Mouse (Mus musculus) heart, embryonic 13.5 days (tissue): Measurements from ENCODE around the gene Cldn19. TPM values are rescaled to one million over a fixed set of nuclear protein-coding genes. Genes with fewer than 3 reads are reported as not detected.
"Not testable (repeated sequence)": the region's sequence is repeated elsewhere in the genome, so short reads cannot be mapped to it uniquely, and the experiment has no call there.

Experiments used
- ATAC-seq: fragments of 200-750 bp; cut with Nextera tagmentation; 2 replicates; pipeline ENCODE4 v1.8.0; 2017; ENCODE audit warnings: moderate TSS enrichment; ENCODE audit not compliant: insufficient number of reproducible peaks, low FRiP score, low TSS enrichment; ENCODE audit errors: extremely low read depth
- H3K27ac ChIP-seq: fragments of 300-500 bp; sonication (generic); replicated peaks from 2 replicates; pipeline ENCODE4 v1.5.1; 2015; ENCODE audit warnings: moderate library complexity, mild to moderate bottlenecking, inconsistent platforms
- H3K27me3 ChIP-seq: fragments of 300-500 bp; sonication (generic); replicated peaks from 2 replicates; pipeline ENCODE4 v1.6.1; 2015; ENCODE audit warnings: mild to moderate bottlenecking, inconsistent platforms
- H3K36me3 ChIP-seq: fragments of 300-500 bp; sonication (generic); 2 replicates; pipeline ENCODE4 v1.6.1; 2015; ENCODE audit warnings: mild to moderate bottlenecking, inconsistent platforms
- H3K4me1 ChIP-seq: fragments of 300-500 bp; sonication (generic); 2 replicates; pipeline ENCODE4 v1.6.1; 2015; ENCODE audit warnings: inconsistent platforms
- H3K4me2 ChIP-seq: fragments of 300-500 bp; sonication (generic); 2 replicates; pipeline ENCODE4 v1.6.1; 2015; ENCODE audit warnings: inconsistent platforms, mild to moderate bottlenecking, moderate library complexity
- H3K4me3 ChIP-seq: fragments of 300-500 bp; sonication (generic); 2 replicates; pipeline ENCODE4 v1.5.1; 2015; ENCODE audit warnings: moderate library complexity, mild to moderate bottlenecking, inconsistent platforms
- H3K9ac ChIP-seq: fragments of 300-500 bp; sonication (generic); 2 replicates; pipeline ENCODE4 v1.6.1; 2015; ENCODE audit warnings: inconsistent platforms, mild to moderate bottlenecking, moderate library complexity
- H3K9me3 ChIP-seq: fragments of 300-500 bp; sonication (generic); 2 replicates; pipeline ENCODE4 v1.6.1; 2016; ENCODE audit warnings: inconsistent platforms
- WGBS: fragments of 180-500 bp; shearing (Covaris S2); methylation state at CpG from one replicate; pipeline ENCODE4 v1.1.7; 2015; ENCODE audit warnings: mixed read lengths; 5-methylcytosine and 5-hydroxymethylcytosine counted together
- polyA plus RNA-seq: library from polyadenylated mRNA; unstranded; fragments of >200 nt; fragmentation: Nextera tagmentation; extraction: Ambion mirVana; gene quantifications from 2 replicates; pipeline ENCODE4 v1.2.1, GENCODE M21; 2015

Gene Cldn19
- polyA plus RNA-seq, 1 experiment from 2014 or later: not detected

DNA sequence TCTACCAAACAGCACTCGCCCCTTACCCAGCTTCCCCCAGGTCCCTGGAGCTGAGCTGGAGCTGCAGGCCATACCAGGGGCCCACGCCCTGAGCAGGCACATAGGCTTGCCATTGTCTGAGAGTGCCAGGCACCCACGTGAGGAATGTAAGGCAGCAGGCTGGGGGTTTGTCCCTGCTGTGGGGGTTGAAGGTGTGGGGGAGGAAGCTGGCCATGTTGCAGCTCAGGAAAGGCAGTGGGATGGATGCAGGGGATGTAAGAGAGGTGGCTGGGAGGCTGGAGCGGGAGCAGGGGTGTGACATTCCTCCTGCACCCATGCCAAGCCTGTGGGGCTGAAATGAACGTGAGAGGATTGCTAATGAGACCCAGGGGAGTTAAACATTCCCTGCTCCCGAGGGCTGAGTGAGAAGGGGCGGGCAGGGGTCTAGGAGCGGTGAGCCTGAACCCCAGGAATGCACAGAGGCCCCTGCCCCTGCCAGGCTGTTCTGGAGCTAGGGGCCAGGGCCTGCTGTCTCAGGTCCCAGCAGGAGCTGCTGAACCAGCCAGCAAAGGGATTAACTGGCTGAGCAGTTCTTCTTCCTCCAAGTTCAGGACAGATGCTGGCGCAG, 1.1 kb upstream of the Cldn19 start:
- peak overlapping the region; percentile 24; the same call in 1 of the 2 replicates for H3K9ac ChIP-seq
- H3K4me1 ChIP-seq: peaks cover 12% of the 10 kb centered on the region
- no peak overlapping the region for H3K27ac ChIP-seq
- H3K27me3 ChIP-seq: no peaks in the 10 kb centered on the region
- H3K4me3 ChIP-seq: no peak overlapping the region
- no peaks in the 10 kb centered on the region for H3K9me3 ChIP-seq
- no peak for ATAC-seq
- 43% methylated on average over 9 of the region's 9 CpGs for WGBS
- no peak overlapping the region for H3K4me2 ChIP-seq
- H3K36me3 ChIP-seq: no peaks in the 10 kb centered on the region

DNA sequence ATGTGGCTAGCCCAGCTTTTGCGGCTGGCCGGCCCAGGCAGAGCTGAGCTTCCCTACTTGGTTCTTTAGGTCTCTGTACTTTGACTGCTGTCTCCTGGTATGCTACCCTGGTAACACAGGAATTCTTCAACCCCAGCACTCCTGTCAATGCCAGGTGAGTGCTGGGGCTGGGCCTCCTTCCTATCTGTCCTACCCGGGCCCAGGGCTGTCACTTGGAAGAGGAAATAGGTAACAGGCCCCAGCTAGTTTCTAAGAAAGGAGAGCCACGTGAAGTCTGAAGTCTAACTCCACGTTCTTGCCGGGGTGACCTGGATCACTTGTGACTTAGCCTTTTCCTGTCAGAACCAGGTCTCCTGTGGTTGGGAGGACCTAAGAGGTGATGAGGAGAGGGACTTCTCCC, 1.9 kb downstream of the Cldn19 start:
- ATAC-seq: no peak
- Histone ChIP-seq H3K9ac (no peak overlapping the region), H3K36me3 (no peaks in the 10 kb centered on the region), H3K9me3 (no peaks in the 10 kb centered on the region), H3K4me3 (no peak overlapping the region), H3K4me1 (peaks cover 28% of the 10 kb centered on the region), H3K27me3 (no peaks in the 10 kb centered on the region), H3K4me2 (no peak overlapping the region), H3K27ac (no peak overlapping the region)
- WGBS: 67% methylated on average over 6 of the region's 6 CpGs

DNA sequence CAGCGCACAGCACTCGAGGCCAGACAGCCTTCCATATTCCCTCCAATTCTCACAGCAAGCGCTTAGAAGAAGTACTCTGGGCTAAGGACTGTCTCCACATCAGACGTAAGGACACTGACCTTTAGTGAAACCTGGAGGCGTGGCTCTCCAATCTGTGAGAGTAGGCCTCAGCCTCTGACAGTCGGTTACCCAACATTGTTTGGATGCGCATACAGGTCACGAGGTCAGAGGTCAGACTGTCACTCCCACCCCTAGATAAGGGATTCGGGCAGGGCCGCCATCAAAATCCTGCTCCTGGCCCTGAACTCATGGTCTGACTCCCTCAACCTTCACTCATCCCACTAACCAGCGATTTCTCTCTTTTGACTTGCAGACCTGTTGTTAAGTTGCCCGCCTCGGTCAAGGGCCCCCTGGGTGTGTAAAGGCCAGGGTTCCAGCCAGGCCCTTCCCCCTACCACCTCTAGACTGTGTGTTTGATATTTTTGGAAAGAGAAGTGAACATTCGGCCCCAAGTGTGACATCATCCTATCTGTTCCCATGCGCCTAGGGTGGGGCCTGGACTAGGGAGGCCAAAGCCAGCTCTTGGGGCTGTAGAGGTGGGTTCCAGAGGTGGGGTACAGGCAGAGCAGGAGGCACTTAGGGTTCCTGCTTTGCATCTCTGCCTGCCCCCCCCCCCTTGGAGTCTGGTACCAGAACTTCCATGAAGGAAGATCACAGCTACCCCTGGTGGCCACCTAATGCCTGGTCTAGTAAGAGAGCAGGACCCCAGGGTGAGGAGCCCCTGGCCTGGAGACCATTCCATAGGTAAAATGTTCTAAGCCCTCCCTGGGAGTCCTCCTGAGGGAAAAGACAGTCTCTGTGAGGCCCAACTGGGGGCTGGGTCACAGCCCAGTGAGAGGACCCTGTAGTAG, 4.4 kb downstream of the Cldn19 start:
- H3K4me2 ChIP-seq: no peak overlapping the region
- no peak overlapping the region for H3K27ac ChIP-seq
- WGBS: 67% methylated on average over 15 of the region's 15 CpGs
- no peak for ATAC-seq
- H3K36me3 ChIP-seq: no peaks in the 10 kb centered on the region
- H3K9me3 ChIP-seq: no peaks in the 10 kb centered on the region
- no peak overlapping the region for H3K4me3 ChIP-seq
- H3K4me1 ChIP-seq: peaks cover 17% of the 10 kb centered on the region
- H3K9ac ChIP-seq: no peak overlapping the region
- no peaks in the 10 kb centered on the region for H3K27me3 ChIP-seq

DNA sequence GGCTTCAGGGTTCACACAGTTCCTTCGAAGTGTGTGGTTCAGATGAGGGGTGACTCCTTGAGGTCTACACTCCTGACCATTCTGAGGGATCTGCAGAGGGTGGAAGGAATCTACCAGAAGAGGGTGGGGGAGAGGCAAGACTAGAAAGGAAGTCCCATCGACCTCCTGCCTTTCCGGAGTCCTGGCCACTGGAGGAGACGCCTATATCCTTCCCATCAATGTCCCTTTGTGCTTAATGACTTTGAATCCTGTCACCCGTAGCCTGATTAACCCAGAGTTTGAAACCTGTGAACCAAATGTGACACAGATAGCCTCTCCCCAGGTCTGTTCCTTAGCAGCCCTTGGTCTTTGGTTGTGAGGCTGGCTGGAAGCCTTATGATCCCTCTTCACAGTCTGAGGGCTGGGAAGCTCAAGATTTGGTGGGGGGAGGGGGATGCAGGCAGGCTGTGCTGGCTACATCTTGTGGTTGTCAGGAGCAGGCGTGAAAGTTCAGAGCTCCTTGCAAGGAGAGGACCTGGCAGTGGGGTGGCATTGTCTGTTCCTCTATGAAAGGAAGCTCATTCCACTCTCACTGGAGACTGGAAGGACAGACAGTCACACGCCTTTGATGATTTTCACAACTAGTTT, 6.0 kb downstream of the Cldn19 start:
- Histone ChIP-seq H3K4me2 (no peak overlapping the region), H3K9me3 (no peaks in the 10 kb centered on the region), H3K27ac (no peak overlapping the region; the same call in 1 of the 2 replicates), H3K4me1 (peaks cover 16% of the 10 kb centered on the region), H3K27me3 (no peaks in the 10 kb centered on the region), H3K9ac (no peak overlapping the region), H3K36me3 (no peaks in the 10 kb centered on the region), H3K4me3 (no peak overlapping the region)
- 38% methylated on average over 7 of the region's 7 CpGs for WGBS
- ATAC-seq: no peak

DNA sequence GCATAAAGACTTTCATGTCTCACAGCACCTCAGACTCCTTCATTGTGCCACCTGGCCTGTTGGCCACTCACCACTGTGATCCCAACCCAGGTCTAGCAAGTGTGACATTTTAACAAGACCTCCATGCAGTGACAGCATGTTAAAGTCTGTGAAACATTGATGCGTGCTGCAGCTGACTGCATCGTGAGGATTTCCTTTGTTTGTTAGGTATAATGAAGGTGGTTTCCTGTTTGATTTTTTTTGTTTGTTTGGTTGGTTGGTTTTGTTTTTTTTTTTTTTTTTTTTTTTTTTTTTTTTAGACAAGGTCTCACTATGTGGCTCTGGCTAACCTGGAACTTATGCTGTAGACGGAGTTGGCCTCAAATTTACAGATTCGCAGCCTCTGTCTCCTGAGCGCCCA, 7.3 kb downstream of the Cldn19 start:
- no peaks in the 10 kb centered on the region for H3K9me3 ChIP-seq
- no peak overlapping the region for H3K4me3 ChIP-seq
- WGBS: 76% methylated on average over 5 of the region's 5 CpGs
- H3K4me2 ChIP-seq: no peak overlapping the region
- H3K27ac ChIP-seq: no peak overlapping the region
- peaks cover 16% of the 10 kb centered on the region for H3K4me1 ChIP-seq
- ATAC-seq: no peak
- no peaks in the 10 kb centered on the region for H3K36me3 ChIP-seq
- no peaks in the 10 kb centered on the region for H3K27me3 ChIP-seq
- H3K9ac ChIP-seq: no peak overlapping the region

DNA sequence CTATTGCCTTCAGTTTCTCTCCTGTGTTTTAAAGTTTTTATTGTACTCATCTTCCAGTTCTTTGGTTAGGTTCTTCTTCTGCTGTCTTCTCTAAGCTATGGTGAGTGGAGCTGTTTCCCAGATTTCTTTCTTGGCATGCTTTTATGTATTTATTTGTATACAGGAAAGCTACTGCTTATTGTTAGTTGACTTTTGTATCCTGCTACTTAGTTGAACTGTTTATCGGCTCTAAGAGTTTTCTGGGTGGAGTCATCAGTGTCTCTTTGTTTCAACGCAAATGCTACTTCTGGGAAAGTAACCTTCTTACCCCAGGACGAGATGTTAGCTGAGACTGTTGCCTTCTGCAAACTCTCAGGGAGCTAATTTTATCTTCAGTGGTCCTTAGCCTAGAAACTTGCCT, 8.2 kb downstream of the Cldn19 start:
- Histone ChIP-seq H3K36me3 (no peaks in the 10 kb centered on the region), H3K27me3 (no peaks in the 10 kb centered on the region), H3K4me1 (peaks cover 16% of the 10 kb centered on the region), H3K4me3 (no peak overlapping the region), H3K9me3 (no peaks in the 10 kb centered on the region), H3K9ac (no peak overlapping the region), H3K27ac (no peak overlapping the region), H3K4me2 (no peak overlapping the region)
- 53% methylated on average over 3 of the region's 3 CpGs for WGBS
- ATAC-seq: no peak

DNA sequence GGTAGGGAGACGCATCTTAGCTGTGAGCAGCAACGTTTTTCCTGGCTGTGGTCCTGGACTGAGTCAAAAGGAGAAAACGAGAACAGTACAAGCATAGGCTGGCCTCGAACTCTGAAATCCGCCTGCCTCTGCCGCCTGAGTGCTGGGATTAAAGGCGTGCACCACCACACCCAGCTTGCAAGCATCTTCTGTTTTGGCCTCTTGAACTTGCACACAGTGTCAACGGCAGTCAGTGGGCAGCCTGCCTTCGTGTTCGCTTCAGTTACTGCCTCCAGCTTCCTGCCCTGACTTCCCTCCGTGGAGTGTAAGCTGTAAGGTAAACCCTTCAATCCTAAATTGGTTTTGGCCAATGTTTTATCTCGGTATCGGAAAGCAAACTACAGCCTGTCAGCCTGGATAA, 11.4 kb downstream of the Cldn19 start:
- Histone ChIP-seq H3K9ac (no peak overlapping the region), H3K4me2 (no peak overlapping the region), H3K27ac (no peak overlapping the region), H3K4me3 (no peak overlapping the region), H3K36me3 (peaks cover 24% of the 10 kb centered on the region), H3K4me1 (no peaks in the 10 kb centered on the region; the same call in 1 of the 2 replicates), H3K27me3 (no peaks in the 10 kb centered on the region), H3K9me3 (no peaks in the 10 kb centered on the region)
- WGBS: 66% methylated on average over 13 of the region's 13 CpGs
- no peak for ATAC-seq

DNA sequence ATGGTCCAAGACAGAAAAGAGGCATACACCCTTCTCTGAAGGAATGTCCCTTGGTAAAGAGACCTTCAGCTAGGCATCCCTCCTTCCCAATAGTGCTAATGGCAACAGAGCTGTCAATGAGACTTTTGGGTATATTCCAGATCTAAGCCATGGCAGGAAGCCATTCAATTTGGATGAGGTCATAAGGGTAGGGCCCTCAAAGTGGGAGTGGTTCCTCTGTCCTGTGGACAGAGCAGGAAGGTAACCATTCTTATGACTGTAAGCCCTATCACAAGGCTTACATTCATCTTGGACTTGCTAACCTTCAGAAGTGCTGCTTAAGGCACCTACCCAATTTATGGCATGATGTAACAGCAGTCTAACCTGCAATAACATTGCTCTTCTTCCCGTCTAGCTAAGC, 19.4 kb downstream of the Cldn19 start:
- Histone ChIP-seq H3K27me3 (no peaks in the 10 kb centered on the region), H3K27ac (peak overlapping the region; percentile 79), H3K9me3 (no peaks in the 10 kb centered on the region), H3K36me3 (peaks cover 97% of the 10 kb centered on the region), H3K9ac (no peak overlapping the region), H3K4me2 (no peak overlapping the region), H3K4me1 (peaks cover 6% of the 10 kb centered on the region; the same call in 1 of the 2 replicates), H3K4me3 (no peak overlapping the region)
- no peak for ATAC-seq
- 77% methylated on average over 1 of the region's 1 CpGs for WGBS

DNA sequence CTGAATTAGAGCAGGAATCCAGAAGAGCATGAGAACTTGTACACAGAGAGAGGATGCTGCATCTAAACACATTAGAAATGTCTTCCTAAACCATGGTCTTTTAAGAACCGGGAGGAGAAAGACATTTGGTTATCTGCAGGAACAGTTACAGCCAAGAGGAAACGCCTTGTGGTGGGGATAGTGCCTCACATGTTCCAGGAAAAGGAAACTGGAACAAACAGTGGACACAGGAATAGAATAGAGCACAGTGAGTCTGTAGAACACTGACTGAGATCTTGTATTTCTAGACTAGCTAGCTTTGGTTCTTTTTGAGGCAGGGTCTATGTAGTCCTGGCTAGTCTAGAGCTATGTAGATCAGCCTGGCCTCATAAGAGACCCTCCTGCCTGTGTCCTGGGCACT, 20.0 kb downstream of the Cldn19 start:
- Histone ChIP-seq H3K27ac (peak overlapping the region; percentile 79), H3K9ac (no peak overlapping the region), H3K27me3 (no peaks in the 10 kb centered on the region), H3K4me1 (peaks cover 6% of the 10 kb centered on the region; the same call in 1 of the 2 replicates), H3K4me2 (no peak overlapping the region), H3K4me3 (no peak overlapping the region), H3K9me3 (no peaks in the 10 kb centered on the region), H3K36me3 (peaks cover 97% of the 10 kb centered on the region)
- ATAC-seq: no peak
- WGBS: 54% methylated on average over 2 of the region's 2 CpGs

DNA sequence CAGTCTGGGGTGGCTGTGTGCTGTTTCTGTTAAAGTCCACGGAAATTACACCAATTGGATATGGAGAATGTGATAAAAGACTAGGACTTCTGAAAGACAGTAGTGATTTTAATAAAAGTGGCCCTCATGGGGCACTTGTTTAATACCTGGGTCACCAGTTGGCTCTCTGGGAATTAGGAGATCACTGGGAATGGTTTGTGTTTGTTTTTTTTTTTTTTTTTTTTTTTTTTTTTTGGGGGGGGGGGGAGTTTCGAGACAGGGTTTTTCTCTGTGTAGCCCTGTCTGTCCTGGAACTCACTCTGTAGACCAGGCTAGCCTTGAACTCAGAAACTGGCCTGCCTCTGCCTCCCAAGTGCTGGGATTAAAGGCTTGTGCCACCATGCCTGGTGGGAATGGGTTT, 20.5 kb downstream of the Cldn19 start:
- H3K4me1 ChIP-seq: peaks cover 6% of the 10 kb centered on the region; the same call in 1 of the 2 replicates
- H3K27ac ChIP-seq: peak overlapping the region; percentile 79
- H3K36me3 ChIP-seq: peaks cover 97% of the 10 kb centered on the region
- no peak overlapping the region for H3K4me3 ChIP-seq
- no peaks in the 10 kb centered on the region for H3K9me3 ChIP-seq
- no peak for ATAC-seq
- no peak overlapping the region for H3K4me2 ChIP-seq
- WGBS: 73% methylated on average over 2 of the region's 2 CpGs
- no peak overlapping the region for H3K9ac ChIP-seq
- H3K27me3 ChIP-seq: no peaks in the 10 kb centered on the region

DNA sequence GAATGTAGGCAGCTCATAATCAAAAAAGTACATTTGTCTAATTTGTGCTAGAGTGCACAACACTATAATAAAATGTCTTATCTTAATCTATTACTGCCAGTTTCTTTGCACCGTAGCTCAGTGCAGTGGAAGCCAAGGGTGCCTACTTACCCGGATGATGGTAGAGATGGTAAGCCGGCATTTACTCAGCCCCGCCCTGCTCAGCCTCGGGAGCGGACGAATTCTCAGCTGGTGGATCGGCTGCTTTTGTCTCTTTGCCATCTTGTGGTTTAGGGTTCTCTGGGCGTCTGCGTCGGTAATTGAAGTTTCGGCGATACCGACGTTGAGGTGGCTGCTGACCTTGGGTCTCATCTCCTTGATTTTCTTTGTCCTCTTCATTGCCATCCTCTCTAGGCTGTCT, 23.6 kb downstream of the Cldn19 start:
- H3K4me3 ChIP-seq, H3K27me3 ChIP-seq, H3K4me1 ChIP-seq, H3K9ac ChIP-seq, H3K27ac ChIP-seq, H3K4me2 ChIP-seq, H3K9me3 ChIP-seq, ATAC-seq: not testable (repeated sequence)
- peaks cover 97% of the 10 kb centered on the region for H3K36me3 ChIP-seq
- WGBS: 87% methylated on average over 15 of the region's 15 CpGs
